Mouse (Mus musculus): Measurements from ENCODE around the gene Sowahd. TPM values are rescaled to one million over a fixed set of nuclear protein-coding genes. Genes with fewer than 3 reads are reported as not detected.

Sowahd gene
- polyA plus RNA-seq (2021; fragmentation: Nextera tagmentation): not detected in 2 replicates
- long read RNA-seq, experiment 1: 0 reads
- long read RNA-seq, experiment 2: 0 reads

GRCm38 (mm10) chrX:37048066-37048889 is at the start of gene Sowahd:
Gene Sowahd (plus strand): TSS chrX:37048845.

GRCm38 (mm10) chrX:37084927-37085660 is 36.4 kb downstream of the Sowahd start, which contains the start of gene Rpl39:
Gene Rpl39 (minus strand): TSS chrX:37085402.

Other genes starting within 250 kb of the Sowahd start
- 67.2 and 70.9 TPM in 2 replicates for gene Ube2a, start 174.9 kb upstream of the Sowahd start, polyA plus RNA-seq (2021; fragmentation: Nextera tagmentation)
- gene C330007P06Rik, start 174.7 kb upstream of the Sowahd start, polyA plus RNA-seq (2021; fragmentation: Nextera tagmentation): 23.2 and 25.5 TPM in 2 replicates
- gene Nkrf, start 145.9 kb upstream of the Sowahd start, polyA plus RNA-seq (2021; fragmentation: Nextera tagmentation): 11.6 and 11.9 TPM in 2 replicates
- 29.7 and 31.6 TPM in 2 replicates for gene Sept6, start 57.1 kb upstream of the Sowahd start, polyA plus RNA-seq (2021; fragmentation: Nextera tagmentation)
- 1,190 and 1,219 TPM in 2 replicates for gene Rpl39, start 36.6 kb downstream of the Sowahd start, polyA plus RNA-seq (2021; fragmentation: Nextera tagmentation)
- 9.2 and 10.0 TPM in 2 replicates for gene Upf3b, start 61.5 kb downstream of the Sowahd start, polyA plus RNA-seq (2021; fragmentation: Nextera tagmentation)
- gene Nkap, start 78.0 kb downstream of the Sowahd start, polyA plus RNA-seq (2021; fragmentation: Nextera tagmentation): 8.8 and 9.7 TPM in 2 replicates
- 0.26 and 0.53 TPM in 2 replicates for gene Akap14, start 120.0 kb downstream of the Sowahd start, polyA plus RNA-seq (2021; fragmentation: Nextera tagmentation)
- 1,377 and 1,764 TPM in 2 replicates for gene Ndufa1, start 142.3 kb downstream of the Sowahd start, polyA plus RNA-seq (2021; fragmentation: Nextera tagmentation)
- gene Rnf113a1, start 142.4 kb downstream of the Sowahd start, polyA plus RNA-seq (2021; fragmentation: Nextera tagmentation): 13.3 and 15.8 TPM in 2 replicates
- gene Gm9, start 162.2 kb downstream of the Sowahd start, polyA plus RNA-seq (2021; fragmentation: Nextera tagmentation): not detected in 2 replicates
- gene Rhox1, start 173.4 kb downstream of the Sowahd start, polyA plus RNA-seq (2021; fragmentation: Nextera tagmentation): not detected in 2 replicates
- not detected in 2 replicates for gene Rhox2a, start 196.1 kb downstream of the Sowahd start, polyA plus RNA-seq (2021; fragmentation: Nextera tagmentation)
- gene Rhox3a, start 201.1 kb downstream of the Sowahd start, polyA plus RNA-seq (2021; fragmentation: Nextera tagmentation): not detected in 2 replicates
- not detected in 2 replicates for gene Rhox4a, start 216.5 kb downstream of the Sowahd start, polyA plus RNA-seq (2021; fragmentation: Nextera tagmentation)